In genomic region chr8:83217891-83218290, GRCm38 (mm10) we compare ENCODE assay signal across 29 mouse cellular contexts.
"Had no signal": no experiment of that assay in that cellular context is flagged by ENCODE, and none has a peak within 500 bp of the region (broad histone marks: within the 10 kb centered on the region; RNA-seq: fewer than 3 reads in every experiment).

No protein-coding gene starts in this region.

- DNase-seq: left cerebral cortex, postnatal 4 days; liver; liver, postnatal 0 days; lung, adult 18-20 months; lung, adult 2 months; lung, embryonic 14.5 days; lung, postnatal 10 days; lung, postnatal 14 days; lung, postnatal 36 days; lung, postnatal 4 days; midbrain, embryonic 14.5 days had no signal

- H3K4me2 ChIP-seq: limb, embryonic 12.5 days; limb, embryonic 13.5 days; limb, embryonic 15.5 days; liver, embryonic 11.5 days; liver, embryonic 15.5 days; lung, embryonic 14.5 days; lung, embryonic 15.5 days; midbrain, embryonic 12.5 days; midbrain, embryonic 15.5 days; neural tube, embryonic 12.5 days had no signal

- H3K9me3 ChIP-seq: limb, embryonic 10.5 days; limb, embryonic 12.5 days; limb, embryonic 13.5 days; limb, embryonic 15.5 days; liver, embryonic 15.5 days; lung, embryonic 15.5 days; megakaryocyte, embryonic 14.5 days; midbrain, embryonic 10.5 days; midbrain, embryonic 12.5 days; midbrain, embryonic 15.5 days; neural tube, embryonic 12.5 days had no signal

- H3K36me3 ChIP-seq: limb, embryonic 10.5 days; limb, embryonic 12.5 days; limb, embryonic 13.5 days; limb, embryonic 15.5 days; liver, embryonic 15.5 days; lung, embryonic 15.5 days; midbrain, embryonic 15.5 days; neural tube, embryonic 12.5 days had no signal

- H3K4me1 ChIP-seq: limb, embryonic 10.5 days; limb, embryonic 12.5 days; limb, embryonic 13.5 days; limb, embryonic 15.5 days; lung, embryonic 15.5 days; midbrain, embryonic 15.5 days had no signal

- H3K27ac ChIP-seq: left cerebral cortex, adult 2 months; limb, embryonic 10.5 days; limb, embryonic 12.5 days; limb, embryonic 13.5 days; limb, embryonic 15.5 days; liver, embryonic 14.5 days; lung, embryonic 15.5 days; macrophage; midbrain, embryonic 10.5 days; midbrain, embryonic 12.5 days; midbrain, embryonic 15.5 days; neural tube, embryonic 12.5 days had no signal

- ATAC-seq: liver, postnatal 0 days; lung, postnatal 0 days; midbrain, embryonic 15.5 days; midbrain, embryonic 16.5 days had no signal

- H3K27me3 ChIP-seq: limb, embryonic 12.5 days; limb, embryonic 13.5 days; limb, embryonic 15.5 days; liver, embryonic 15.5 days; lung, embryonic 15.5 days; midbrain, embryonic 12.5 days; midbrain, embryonic 15.5 days; neural tube, embryonic 12.5 days had no signal

- H3K9ac ChIP-seq: limb, embryonic 12.5 days; limb, embryonic 13.5 days; limb, embryonic 15.5 days; liver, embryonic 14.5 days; liver, embryonic 15.5 days; liver, postnatal 0 days; lung, embryonic 14.5 days; lung, embryonic 15.5 days; midbrain, embryonic 12.5 days; midbrain, embryonic 15.5 days; neural tube, embryonic 12.5 days had no signal

- H3K4me3 ChIP-seq: left cerebral cortex, adult 2 months; limb, embryonic 10.5 days; limb, embryonic 12.5 days; limb, embryonic 13.5 days; limb, embryonic 15.5 days; liver, embryonic 15.5 days; lung, embryonic 15.5 days; megakaryocyte, embryonic 14.5 days; midbrain, embryonic 10.5 days; midbrain, embryonic 12.5 days; midbrain, embryonic 15.5 days; myocyte; neural tube, embryonic 12.5 days had no signal
